Mouse (Mus musculus) ovary, postnatal 10 days (tissue): ENCODE results near the gene Tmem51.
"Not testable (repeated sequence)": the region's sequence is repeated elsewhere in the genome, so short reads cannot be mapped to it uniquely, and the experiment has no call there.

ENCODE experiments used
- DNase-seq: peaks from one replicate; pipeline ENCODE4 v3.0.0; 2022; ENCODE audit warnings: low spot score

The Tmem51 gene

GRCm38 (mm10) chr4:142014659-142015608 lies 69.2 kb downstream of the Tmem51 start, which contains the start of gene Fhad1:
Fhad1 (minus strand) TSS chr4:142015082.
- peak; percentile 44 for DNase-seq

GRCm38 (mm10) chr4:142011236-142011635 lies 72.9 kb downstream of the Tmem51 start:
- no peak for DNase-seq

GRCm38 (mm10) chr4:142010441-142010840 lies 73.7 kb downstream of the Tmem51 start:
- no peak for DNase-seq

- no peak for DNase-seq
Measured at GRCm38 (mm10) chr4:142008206-142008605, 75.9 kb downstream of the Tmem51 start.

- no peak for DNase-seq
Measured at GRCm38 (mm10) chr4:142000581-142000980, 83.5 kb downstream of the Tmem51 start.

GRCm38 (mm10) chr4:141999494-142000074 lies 84.5 kb downstream of the Tmem51 start:
- no peak for DNase-seq

GRCm38 (mm10) chr4:141998282-141998821 lies 85.8 kb downstream of the Tmem51 start:
- no peak for DNase-seq

- no peak for DNase-seq
Measured at GRCm38 (mm10) chr4:141996880-141997279, 87.2 kb downstream of the Tmem51 start.

- DNase-seq: no peak
Measured at GRCm38 (mm10) chr4:141996086-141996485, 88.0 kb downstream of the Tmem51 start.

GRCm38 (mm10) chr4:141994062-141994471 lies 90.0 kb downstream of the Tmem51 start:
- not testable (repeated sequence) for DNase-seq

- no peak for DNase-seq
Measured at GRCm38 (mm10) chr4:141993347-141994061, 90.6 kb downstream of the Tmem51 start.

- no peak for DNase-seq
Measured at GRCm38 (mm10) chr4:141992530-141993204, 91.4 kb downstream of the Tmem51 start.

GRCm38 (mm10) chr4:141988178-141988577 lies 95.9 kb downstream of the Tmem51 start:
- DNase-seq: no peak

- DNase-seq: no peak
Measured at GRCm38 (mm10) chr4:141983689-141984088, 100.4 kb downstream of the Tmem51 start.

GRCm38 (mm10) chr4:141981475-141981874 lies 102.6 kb downstream of the Tmem51 start:
- DNase-seq: no peak
